Mouse (Mus musculus) testis, postnatal 14 days (tissue): ENCODE data around the gene Ankrd6.
"Not testable (repeated sequence)": the region's sequence is repeated elsewhere in the genome, so short reads cannot be mapped to it uniquely, and the experiment has no call there.

Source experiments
- DNase-seq: peaks from one replicate; pipeline ENCODE4 v3.0.0; 2021; ENCODE audit warnings: low spot score

Gene Ankrd6

DNA sequence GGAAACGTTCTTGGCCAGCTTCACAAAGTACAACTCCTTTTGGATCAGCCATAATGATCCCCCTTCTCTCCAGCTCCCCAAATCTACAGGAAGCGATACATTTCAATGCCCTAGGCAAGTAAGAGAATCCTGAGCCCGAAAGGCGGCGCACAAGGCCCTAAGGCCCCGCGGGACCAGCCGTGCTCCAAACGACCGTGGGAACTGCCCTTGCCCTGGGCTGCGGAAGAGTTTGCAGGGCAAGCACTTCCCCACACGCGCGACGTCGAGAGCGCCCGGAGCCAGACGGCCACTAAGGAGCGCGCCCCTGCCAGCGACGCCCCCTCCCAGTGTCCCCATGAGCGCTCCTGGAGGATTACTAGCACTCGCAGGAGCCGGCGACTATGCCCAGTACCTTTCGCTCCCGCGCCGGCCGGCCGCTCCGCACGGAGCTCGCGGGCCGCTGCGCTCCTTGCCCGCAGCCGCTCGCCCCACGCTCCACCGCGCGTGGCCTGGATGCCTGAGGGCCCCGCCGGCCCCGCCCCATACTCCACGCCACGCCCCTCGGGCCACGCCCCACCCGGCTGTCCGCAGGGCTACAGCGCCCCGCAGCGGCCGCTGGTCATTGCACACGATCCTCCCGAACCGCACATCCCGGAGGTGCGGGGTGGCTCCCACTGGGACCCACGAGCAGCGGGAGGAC lies at the start of gene Ankrd6:
TSS of gene Ankrd6 (minus strand) at position 486 of the 679 bp plus-strand sequence.
- peak; percentile 72 for DNase-seq

DNA sequence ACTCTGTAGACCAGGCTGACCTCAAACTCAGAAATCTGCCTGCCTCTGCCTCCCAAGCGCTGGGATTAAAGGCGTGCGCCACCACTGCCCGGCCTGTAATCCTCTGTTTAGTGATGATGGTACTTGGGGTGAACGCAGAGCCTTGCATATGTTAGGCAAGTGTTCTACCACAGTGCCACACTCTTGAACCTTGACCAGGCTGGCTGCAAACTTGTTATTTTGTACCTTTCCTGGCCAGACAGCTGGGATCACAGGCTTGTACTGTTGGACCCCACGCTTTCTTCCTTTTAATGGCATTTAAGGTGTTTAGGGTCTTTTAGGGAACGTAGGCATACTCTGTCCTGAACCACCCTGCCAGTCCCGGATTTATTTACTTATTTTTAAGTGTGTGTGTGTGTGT lies 48.4 kb upstream of the Ankrd6 start:
- DNase-seq, result no peak

DNA sequence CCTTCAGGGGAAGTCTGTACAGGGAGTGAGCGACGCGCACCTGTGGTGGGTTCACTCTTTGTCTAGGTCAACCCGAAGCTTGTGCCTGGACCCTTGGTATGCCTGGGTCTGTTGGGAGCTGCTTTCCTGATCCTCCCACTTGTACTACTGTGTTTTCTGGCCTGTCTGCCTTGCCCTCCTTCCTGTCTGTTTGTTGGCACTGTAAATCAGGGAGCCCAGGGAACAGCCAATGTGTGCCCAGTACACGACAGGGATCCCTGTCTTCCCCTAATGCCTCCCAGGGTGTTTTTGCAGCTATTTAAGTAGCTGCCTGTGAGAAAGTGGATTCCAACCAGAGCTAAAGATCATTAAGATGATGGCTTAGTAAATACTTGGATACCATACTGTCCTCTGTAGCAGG lies 46.9 kb upstream of the Ankrd6 start:
- no peak for DNase-seq

DNA sequence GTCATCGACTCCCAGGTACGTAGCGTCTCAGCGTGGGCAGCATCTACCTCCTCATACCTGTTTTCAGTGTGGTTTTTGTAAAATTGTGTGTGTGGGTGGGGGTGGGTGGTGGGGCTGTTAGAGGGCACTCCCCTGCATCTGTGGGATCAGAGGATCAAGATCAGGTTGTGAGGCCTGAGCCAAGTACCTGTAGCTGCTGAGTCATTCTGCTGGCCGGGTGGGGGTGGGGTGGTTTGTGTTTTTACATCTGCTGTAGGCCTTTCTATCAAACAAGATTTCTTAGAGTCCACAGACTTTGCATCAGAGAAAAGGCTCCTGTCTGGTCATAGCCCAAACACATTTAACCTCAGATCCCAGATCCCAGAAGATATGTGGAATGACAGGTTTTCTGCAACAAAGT lies 45.4 kb upstream of the Ankrd6 start:
- DNase-seq, result no peak

DNA sequence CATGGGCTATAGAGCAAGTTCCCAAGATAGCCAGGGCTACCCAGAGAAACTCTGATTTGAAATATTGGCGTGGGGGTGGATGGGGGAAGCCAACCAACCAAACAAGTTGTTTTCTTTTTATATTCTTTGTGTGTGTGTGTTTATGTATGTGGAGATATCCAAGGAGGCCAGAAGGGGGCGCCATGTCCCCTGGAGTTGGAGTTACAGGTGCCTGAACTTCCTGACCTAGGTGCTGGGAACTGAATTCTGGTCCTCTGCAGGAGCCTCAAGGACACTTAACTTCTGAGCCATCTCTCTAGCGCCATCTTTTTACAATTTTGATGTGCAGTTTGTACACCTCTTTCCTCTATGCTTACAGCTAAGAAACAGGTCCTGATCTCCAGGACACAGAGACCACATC lies 43.5 kb upstream of the Ankrd6 start:
- DNase-seq, result no peak

DNA sequence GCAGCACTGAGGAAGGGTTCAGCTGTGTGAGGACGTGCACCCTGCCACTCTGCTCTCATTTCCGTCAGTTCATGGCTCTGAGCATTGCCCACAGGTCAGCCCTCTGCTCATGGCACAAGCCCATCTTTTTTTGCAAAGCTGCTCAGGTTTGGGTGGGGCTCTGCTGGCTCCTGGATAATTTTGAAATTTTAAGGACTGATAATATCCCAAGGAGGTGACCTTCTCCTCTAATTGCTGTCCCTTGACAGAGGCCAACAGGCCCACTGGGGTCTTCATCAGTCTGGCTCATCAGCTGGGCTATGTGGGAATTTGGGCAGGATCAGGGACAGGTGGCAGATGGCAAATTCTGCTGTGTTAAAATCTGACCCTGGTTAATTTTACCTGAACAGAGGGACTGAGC lies 38.7 kb upstream of the Ankrd6 start:
- DNase-seq, result no peak

DNA sequence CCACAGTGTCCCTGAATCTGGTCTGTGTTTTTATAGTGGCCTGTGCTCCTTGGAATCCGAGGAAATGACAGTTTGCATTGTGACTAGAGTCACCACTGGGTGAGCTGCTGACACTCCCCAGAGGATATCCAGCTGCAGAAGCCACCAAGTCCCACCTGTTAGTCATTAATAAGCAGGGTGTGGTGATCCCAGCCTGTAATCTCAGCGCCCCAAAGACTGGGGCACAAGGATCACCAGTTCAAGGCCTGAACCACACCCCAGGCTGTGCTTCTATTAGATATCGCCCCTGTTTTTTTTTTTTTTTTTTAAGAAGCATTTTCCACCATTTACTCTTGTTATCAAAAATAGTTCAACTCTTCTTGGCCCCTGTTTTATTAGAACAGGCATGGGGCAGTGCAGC lies 36.4 kb upstream of the Ankrd6 start:
- no peak for DNase-seq

DNA sequence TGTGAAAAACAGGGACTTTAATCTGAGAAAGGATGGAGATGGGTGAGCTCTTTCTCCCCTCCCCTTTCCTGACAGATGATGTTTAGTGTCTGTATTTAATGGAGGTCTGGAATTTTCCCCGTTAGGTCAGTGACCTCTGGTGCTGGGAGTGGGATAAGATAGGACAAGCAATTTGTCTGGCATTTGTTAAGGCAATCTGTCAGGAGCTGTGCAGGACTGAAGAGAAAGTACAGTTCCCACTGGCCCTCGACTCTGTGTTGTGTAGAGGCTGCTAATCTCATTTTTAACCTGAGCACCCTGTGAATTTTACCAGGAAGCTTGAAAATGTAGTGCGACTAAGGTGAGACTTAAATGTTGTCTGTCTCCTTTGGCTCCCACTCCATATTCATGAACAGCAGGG lies 35.0 kb upstream of the Ankrd6 start:
- DNase-seq, result no peak

DNA sequence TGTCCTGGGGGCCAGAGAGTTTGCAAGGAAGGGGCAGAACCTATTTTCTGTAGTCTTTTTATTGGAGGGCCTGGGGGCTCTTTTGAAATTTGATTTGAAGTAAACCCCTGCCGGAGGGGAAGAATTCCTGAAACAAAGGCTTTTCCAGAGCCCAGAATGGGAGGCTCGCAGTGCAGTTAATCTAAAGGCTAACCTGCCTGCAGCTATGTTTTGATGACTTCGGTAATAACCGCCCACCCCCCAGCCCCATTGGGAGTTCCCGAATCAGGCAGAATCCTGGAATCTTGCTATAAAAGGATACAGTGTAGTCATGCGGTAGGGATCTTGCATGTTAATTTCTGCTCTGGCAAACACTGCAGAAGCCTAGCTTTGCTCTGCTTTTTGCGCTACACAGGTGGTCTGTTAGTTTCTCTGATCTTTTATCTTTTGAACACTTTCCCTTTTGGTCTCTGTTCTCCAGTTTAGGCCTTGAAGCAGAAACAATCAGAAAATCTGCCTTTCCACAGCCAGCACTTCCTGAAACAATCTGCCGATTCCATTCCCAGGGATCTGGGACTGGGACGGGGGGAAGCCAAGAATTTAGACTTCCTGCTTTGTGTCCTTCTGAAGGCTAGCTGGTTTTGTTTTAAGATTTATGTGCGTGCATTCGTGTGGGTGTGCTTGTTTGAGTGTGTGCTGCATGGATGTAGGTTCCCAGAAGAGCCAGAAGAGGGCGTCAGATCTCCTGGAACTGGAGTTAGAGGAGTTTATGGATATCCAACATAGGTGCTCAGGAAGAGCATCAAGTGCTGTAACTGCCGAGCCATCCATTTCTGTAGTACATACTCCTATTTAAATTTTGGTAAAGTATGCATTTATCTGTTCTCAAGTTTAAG lies 34.4 kb upstream of the Ankrd6 start:
- peak; percentile 22 for DNase-seq

DNA sequence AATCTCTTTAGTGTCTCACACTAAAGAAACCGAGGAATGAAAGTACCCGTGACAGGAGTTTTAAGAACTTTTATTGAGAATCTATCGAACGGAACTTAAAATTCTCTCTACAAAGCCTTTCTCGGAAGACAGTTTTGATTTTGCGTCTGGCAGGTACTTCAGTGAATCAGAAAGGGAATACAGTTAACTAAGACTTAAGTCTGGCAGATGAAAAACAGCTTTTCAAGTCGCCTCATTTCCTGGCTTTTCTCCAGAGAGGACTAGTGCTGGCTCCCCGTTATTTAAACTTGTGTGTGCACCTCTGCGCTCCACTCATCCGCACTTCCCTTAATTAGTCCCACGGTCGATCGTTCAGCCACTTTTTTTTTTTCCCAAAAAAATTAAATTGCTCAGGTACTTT lies 33.6 kb upstream of the Ankrd6 start:
- DNase-seq, result no peak

DNA sequence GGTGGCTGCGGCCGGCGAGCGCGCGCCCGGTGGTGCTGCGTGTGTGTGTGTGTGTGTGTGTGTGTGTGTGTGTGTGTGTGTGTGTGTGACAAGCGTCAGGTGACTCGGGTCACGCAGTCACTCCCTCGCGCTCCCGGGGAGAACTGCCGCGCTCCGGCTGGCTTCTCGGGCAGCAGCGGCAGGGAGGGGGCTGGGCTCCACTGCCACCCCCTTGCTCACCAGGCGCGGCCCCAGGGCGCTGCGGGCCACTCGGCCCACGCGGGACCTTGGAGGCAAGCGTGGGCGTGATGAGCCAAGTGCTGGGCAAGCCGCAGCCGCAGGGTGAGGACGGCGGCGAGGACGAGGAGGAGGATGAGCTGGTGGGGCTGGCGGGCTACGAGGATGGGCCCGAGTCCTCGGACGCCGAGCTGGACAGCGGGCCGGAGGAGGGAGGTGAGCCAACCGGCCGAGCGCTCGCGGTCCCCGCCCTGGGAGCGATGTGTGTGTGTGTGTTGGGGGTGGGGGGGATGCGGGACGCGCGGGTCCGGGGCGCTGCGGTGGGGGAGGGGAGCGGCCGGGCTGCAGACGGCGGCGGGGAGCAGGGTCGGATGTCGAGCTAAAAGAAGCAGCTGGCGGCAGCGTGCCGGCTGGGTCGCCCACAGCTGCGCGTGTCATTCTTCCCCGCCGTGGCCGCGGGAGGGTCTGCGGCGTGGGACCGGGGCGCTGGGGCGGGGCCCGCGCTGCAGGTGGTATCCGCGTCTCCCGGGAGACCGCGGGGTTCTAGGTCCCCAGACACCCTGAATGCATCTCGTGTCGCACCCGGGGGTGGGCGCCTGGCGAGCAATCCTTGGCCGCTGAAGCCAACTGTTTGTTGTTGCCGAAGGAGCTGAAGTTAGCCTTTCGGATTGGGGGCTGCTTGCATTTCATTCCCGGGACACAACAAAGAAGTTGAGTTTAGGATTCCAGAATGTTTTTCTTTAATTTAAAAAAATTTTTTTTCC lies 32.8 kb upstream of the Ankrd6 start:
- peak; percentile 65 for DNase-seq

DNA sequence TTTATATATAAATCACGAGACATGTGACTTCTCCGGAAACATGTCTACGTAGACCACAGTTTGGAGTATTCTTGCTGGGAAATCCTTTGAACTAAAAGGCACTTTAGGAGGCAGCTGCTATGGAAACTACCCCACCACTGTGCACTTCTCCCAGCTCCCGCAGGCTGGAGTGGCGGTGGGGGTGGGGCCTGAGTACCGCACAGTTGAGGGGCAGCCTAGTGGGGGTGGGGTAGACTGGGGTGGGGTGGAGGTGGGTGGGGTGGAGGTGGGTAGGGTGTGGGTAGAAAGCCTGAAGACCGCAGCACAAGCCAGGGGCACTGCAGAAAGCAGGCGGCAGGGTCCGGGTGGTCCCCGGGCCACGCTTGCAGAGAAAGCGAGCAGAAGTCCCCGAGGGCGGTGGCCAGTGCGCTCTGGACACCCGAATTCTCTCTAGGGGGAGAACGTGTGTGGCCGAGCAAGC lies 32.1 kb upstream of the Ankrd6 start, which contains the start of gene Rragd:
TSS of gene Rragd (plus strand) at position 322 of the 460 bp plus-strand sequence.
- DNase-seq, result no peak

DNA sequence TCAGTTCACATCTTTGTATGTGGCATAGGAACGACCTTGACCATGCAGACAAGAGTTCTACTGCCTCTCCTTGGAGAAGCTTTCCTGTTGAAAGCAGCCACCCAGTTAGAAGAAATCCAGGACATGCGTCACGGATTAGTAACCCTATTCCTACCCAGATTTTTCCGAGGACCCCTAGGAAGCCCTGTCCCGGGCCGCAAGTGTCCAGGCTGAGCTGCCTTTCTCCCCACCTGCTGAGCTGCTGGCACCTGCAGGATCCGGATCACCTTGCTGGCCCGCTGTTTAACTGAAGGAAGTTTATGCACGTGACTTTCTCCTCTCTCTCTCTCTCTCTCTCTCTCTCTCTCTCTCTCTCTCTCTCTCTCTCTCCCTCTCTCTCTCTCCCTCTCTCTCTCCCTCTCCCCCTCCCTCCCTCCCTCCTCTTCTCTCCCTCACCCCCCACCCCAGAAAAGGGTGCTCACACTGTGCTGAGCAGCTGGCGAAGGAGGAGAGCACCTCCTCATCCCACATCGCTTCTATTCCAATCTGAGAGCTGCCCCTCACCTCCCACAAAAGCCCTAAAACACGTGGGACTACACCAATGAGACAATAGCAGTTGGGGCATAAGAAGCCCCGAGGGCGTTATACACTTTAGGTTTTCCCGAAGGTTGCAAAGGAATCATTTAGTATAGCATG lies 31.5 kb upstream of the Ankrd6 start:
- DNase-seq, result no peak

DNA sequence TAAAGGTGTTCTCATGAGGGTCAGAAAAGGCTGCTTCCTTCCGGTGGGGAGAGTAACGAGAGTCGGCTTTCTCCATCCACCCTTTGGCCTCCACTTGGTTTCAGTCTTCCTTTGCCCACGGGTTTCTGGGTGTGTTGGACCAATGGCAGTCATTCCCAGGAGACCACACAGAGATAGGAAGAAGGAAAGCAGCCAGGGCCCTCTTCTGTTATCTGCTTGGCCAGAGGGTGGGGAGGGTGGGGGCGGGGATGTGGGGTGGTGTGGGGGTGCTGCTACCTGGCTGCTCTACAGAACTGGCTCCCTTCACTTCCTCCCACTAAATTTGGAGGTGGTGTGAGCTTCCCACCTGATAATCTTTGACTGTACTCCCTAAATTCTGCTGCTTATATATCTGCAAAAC lies 31.0 kb upstream of the Ankrd6 start:
- DNase-seq, result no peak

DNA sequence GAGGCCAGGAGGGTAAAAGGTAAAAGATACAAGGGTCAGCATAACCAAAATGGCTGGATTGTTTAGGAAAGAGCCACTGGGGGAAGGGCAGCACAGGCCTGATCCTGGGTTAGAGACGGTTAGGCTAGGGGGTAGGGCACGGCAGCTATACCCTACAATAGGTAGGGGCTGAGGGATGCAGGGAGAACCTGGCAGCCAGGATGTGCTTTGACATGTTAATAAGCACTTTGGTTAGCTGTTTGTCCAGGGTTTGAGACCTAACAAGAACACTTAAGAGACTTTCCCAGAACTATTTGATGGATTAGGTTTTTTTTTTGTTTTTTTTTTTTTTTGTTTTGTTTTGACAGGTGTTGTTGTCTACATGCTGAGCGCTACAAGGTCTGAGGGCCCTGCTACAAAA lies 29.4 kb upstream of the Ankrd6 start:
- DNase-seq, result peak; percentile 24

DNA sequence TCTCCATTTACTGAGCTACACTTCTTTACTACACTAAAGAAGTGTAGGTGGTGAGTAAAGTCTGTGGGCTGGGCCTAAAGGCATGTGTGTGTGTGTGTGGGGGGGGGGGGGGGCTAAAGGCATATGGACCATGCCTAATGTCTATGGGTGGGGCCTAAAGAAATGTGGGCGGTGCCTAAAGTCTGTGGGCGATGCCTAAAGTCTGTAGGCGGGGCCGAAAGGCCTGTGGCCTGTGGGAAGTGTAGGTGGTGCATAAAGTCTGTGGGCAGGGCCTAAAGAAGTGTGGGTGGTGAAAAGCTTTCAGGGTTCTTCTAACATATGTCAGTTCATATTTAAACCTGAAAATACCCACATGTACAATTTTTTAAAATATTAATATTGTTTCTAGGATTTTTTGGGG lies 26.7 kb upstream of the Ankrd6 start:
- no peak for DNase-seq

DNA sequence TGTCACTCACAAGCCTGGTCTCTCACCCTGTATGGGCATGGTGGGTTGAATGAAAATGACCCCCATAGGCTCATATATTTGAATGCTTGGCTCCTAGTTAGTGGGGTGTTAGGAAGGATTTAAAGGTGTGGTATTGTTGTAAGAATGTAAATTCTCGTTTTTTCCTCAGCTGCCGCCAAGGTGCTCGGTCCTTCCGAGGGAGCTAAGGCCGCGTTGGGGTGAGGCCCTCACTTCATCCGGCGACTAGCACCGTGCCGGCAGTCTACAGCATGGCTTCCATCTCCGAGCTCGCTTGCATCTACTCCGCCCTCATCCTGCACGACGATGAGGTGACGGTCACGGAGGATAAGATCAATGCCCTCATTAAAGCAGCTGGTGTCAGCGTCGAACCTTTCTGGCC lies 14.0 kb upstream of the Ankrd6 start:
- not testable (repeated sequence) for DNase-seq

DNA sequence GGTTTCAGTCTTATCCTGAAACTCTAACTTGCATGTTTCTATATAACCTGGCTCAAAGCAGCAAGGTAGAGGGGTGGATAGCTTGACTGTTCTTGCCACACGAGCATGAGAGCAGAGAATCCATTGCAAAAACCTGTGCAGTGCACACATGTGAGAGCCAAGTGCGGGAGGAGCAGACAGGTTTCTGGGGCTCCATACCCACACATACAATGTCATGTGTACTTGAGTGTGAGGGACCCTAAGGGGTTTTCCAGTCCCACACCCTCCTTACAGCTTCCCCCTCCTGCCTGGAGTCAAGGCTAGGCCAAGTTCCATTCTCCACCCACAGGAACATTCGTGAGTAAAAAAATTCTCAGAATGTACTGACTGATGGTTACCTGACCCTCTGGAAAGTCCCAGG lies 10.8 kb upstream of the Ankrd6 start:
- DNase-seq, result no peak

DNA sequence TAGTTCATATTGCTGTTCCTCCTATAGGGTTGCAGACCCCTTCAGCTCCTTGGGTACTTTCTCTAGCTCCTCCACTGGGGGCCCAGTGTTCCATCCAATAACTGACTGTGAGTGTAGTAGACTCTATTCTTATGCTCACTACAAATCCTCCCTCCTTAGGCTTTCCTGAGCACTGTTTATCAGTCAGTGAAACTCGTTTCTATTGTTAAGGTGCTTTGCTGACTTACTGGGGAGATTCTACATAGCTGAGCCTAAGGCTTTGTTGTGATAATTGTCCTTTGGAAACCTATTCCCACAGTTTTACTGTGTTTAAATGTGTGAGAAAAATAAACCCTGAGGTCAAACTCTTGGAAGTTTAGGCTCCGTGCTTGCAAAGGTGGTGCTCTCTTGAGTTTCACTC lies 5.8 kb upstream of the Ankrd6 start:
- DNase-seq, result no peak

DNA sequence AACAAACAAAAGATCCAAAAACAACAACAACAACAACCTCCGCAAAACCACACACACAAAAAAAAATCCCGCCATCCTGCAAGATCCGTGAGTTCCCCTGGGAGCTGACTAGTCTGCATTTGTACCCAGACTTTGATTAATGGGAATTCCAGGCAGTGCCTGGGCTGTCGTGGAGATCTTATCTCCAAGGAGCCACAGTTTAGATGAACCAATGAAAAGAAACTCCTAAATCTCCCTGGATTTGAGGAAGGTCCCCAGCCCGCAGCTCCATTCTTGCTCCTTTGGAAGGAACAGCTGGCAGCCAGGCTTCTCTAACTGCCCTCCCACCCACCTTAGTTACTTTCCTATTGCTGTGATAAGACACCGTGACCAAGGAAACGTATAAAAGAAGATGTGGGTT lies 2.0 kb upstream of the Ankrd6 start:
- no peak for DNase-seq
